Mouse (Mus musculus): ENCODE data around the gene Prdm2. TPM values are rescaled to one million over a fixed set of nuclear protein-coding genes. Genes with fewer than 3 reads are reported as not detected.

The Prdm2 gene
- polyA plus RNA-seq, 1 experiment = 28.6 TPM

DNA sequence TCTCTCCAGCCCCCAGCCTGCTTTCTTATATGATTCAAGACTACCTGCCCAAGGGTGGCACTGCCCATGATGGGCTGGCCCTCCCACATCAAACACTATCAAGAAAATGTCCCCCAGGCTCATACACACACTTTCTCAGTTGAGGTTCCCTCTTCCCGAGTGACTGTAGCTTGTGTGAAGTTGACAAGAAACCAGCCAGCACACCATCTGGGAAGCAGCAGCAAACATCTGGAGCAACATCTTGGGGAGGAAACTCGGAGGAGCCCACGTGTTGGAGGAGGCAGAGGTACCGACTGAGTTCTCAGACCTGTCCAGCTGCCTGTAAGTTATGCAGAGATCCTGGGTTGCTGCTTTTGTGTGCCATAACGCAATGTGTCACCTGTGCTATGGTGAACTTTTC is 108.1 kb downstream of the Prdm2 start:
- no peak for TF ChIP-seq POLR2A (IDR thresholded peaks at IDR 0.05; ENCODE audit: low read depth, low read length)
- no peak for TF ChIP-seq CTCF (IDR thresholded peaks at IDR 0.05; ENCODE audit: borderline replicate concordance, insufficient read depth, low read length)
- Histone ChIP-seq H3K4me3 (ENCODE audit: insufficient read depth, low read length) (no peak overlapping the region), H3K27ac (ENCODE audit: insufficient read depth, low read length) (no peak overlapping the region), H3K4me1 (ENCODE audit: control insufficient read depth, insufficient read depth, low read length) (no peaks in the 10 kb centered on the region; the same call in 1 of the 2 replicates)

DNA sequence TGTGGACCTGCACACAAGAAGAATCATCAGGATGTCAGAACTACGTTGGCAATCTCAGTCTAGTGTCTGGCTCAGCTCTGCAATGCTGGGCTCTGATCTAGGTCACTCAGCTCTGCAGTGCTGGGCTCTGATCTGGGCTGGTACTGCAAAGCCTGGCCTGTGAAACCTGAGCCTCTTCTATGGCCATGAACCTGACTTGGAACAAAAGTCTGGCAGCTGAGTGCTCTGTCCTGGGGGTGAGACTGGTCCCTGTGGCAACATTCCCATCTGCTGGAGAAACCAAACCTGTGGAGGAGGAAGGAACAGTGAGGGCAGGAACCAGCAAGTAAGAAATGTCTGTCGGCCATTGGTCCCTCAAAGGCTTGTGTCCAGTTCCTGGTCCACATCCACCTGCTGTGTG is 109.0 kb downstream of the Prdm2 start:
- Histone ChIP-seq H3K4me3 (ENCODE audit: insufficient read depth, low read length) (no peak overlapping the region), H3K4me1 (ENCODE audit: control insufficient read depth, insufficient read depth, low read length) (no peaks in the 10 kb centered on the region; the same call in 1 of the 2 replicates), H3K27ac (ENCODE audit: insufficient read depth, low read length) (no peak overlapping the region)
- no peak for TF ChIP-seq POLR2A (IDR thresholded peaks at IDR 0.05; ENCODE audit: low read depth, low read length)
- no peak for TF ChIP-seq CTCF (IDR thresholded peaks at IDR 0.05; ENCODE audit: borderline replicate concordance, insufficient read depth, low read length)

DNA sequence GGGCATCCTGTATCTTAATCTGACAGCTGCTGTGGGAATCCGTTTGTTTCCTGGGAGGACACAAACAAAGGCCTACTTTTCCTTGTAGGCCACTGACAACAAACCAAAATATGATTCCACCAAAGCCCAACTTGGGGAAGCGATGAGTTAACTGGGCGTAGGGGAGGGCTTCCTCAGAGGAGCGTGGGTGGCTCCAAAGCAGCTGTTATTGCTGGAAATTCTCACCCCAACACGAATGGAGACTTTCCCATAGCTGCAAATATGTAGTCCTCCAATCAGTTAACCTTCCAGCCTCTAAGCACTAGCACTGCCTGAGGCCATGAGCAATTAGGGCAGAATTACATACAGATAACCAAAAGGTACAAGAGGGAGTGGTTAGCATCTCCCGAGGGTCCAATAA is 112.6 kb downstream of the Prdm2 start:
- no peak for TF ChIP-seq CTCF (IDR thresholded peaks at IDR 0.05; ENCODE audit: borderline replicate concordance, insufficient read depth, low read length)
- TF ChIP-seq POLR2A (IDR thresholded peaks at IDR 0.05; ENCODE audit: low read depth, low read length) = no peak
- no peaks in the 10 kb centered on the region; the same call in 1 of the 2 replicates for H3K4me1 ChIP-seq (ENCODE audit: control insufficient read depth, insufficient read depth, low read length)
- H3K4me3 ChIP-seq (ENCODE audit: insufficient read depth, low read length) = no peak overlapping the region
- no peak overlapping the region for H3K27ac ChIP-seq (ENCODE audit: insufficient read depth, low read length)

DNA sequence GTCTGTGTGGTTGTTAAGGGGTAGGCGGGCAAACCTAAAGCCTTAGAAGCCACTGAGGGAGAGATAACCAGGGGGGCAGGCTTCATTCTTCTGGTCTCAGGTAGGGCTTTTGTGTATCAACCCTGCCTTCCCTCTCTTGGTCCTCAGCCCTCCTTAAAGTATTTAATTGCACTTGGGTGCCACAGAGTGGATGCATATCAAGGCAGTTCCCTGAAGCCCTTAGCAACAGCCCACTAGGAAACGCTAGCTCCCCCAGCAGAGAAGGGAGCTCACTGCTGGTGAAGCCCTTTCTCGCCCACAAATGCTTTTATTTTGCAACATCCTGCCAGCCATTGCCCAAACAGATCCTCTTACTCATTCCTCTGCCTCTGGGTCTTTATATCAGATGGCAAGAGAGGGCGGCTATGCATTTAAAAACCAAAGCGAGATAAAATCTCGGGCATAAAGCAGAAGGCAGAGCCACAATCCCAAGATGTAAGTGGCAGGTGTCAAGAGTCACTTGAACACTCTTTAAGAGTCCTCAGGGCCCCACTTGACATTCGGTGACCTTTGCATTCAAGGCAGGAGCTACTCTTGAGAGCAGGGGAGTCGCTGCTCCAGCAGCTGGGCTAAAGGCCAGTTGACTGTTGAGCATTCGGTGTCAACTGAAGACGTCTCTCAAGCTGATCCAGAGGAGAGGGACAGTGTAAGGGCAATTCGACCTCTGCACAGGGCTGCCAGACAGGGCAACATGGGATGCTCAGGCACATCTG is 113.3 kb downstream of the Prdm2 start:
- Histone ChIP-seq H3K27ac (ENCODE audit: insufficient read depth, low read length) (no peak overlapping the region), H3K4me1 (ENCODE audit: control insufficient read depth, insufficient read depth, low read length) (no peaks in the 10 kb centered on the region; the same call in 1 of the 2 replicates), H3K4me3 (ENCODE audit: insufficient read depth, low read length) (no peak overlapping the region)
- no peak for TF ChIP-seq CTCF (IDR thresholded peaks at IDR 0.05; ENCODE audit: borderline replicate concordance, insufficient read depth, low read length)
- no peak for TF ChIP-seq POLR2A (IDR thresholded peaks at IDR 0.05; ENCODE audit: low read depth, low read length)

DNA sequence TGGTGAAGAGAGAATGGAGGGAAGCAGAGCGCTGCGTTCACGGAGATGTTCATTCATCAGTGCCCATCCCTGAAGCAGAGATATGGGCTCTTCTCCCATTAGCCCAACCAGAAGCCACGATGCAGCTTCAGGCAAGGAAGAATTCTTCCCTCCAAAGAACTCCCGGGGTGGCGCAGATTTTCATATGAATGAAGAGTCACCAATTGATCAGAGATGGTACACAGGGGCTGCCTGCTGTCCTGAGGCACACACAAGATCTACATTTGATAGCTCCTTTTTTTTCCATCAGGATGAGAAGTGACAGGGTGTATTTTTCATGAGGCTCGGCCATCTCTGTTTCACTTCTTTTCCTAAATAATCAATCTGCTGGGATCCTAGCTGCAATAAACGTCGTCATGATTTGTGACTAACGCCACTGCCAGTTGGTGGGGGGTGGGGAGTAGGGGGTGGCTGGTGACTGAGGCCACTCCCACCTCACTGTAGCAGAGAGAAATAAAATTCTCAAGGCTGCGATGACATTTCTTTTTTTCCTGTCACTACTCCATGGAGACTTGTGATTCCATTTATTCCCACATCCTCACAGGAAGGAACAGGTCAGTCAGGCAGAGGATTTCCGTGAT is 120.6 kb downstream of the Prdm2 start:
- Histone ChIP-seq H3K4me3 (ENCODE audit: insufficient read depth, low read length) (no peak overlapping the region), H3K27ac (ENCODE audit: insufficient read depth, low read length) (no peak overlapping the region), H3K4me1 (ENCODE audit: control insufficient read depth, insufficient read depth, low read length) (no peaks in the 10 kb centered on the region)
- TF ChIP-seq POLR2A (IDR thresholded peaks at IDR 0.05; ENCODE audit: low read depth, low read length) = no peak
- no peak for TF ChIP-seq CTCF (IDR thresholded peaks at IDR 0.05; ENCODE audit: borderline replicate concordance, insufficient read depth, low read length)

DNA sequence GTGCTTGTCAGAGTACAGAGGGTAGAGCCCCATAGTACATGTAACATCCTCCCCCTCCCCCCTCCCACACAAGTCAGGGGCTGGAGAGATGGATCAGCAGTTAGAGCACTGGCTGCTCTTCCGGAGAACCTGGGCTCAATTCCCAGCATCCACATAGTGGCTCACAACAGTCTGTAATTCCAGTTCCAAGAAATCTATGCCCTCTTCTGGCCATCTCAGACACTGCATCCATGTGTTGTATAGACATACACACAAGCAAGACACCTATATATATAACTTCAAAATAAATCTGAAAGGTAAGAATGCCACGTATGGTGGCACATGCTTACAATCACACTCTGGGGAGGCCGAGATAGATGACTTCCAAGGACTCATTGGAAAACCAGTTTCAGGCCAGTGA is 122.2 kb downstream of the Prdm2 start:
- no peak overlapping the region for H3K4me3 ChIP-seq (ENCODE audit: insufficient read depth, low read length)
- TF ChIP-seq POLR2A (IDR thresholded peaks at IDR 0.05; ENCODE audit: low read depth, low read length) = no peak

DNA sequence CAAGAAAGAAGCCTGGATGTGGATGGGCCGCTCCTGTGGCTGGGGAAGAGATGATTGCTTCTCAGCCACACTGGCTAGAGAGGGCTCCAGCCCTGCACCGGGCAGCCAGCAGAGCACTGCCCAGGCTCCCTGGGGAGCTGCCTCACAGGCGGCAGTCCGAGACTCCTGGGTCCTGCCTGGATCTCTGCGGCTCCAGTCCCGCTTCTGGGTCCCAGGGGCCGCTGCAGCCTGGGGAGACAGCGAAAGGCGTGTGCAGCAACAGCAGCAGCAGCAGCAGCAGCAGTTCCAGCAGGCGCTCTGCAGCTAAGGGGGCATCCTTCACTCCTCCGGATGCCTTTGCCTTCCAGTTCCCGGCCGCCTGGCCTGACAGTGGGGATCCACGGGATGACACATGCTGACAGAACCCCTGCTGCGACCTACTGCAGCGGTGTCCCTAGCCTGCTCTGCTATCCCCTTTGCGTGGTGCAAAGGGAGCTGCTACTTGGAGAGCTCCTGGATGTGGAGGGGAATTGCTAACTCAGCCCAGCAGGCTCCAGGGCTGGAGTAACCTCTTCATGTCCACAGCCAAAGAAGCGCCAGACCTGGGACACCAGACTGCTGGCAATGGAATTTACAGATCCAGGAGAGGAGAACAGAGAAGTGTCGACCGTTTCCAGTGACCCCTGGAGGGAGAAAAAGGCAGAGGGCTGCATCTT is 138.6 kb downstream of the Prdm2 start:
- H3K4me3 ChIP-seq (ENCODE audit: insufficient read depth, low read length) = no peak overlapping the region
- H3K27ac ChIP-seq (ENCODE audit: insufficient read depth, low read length) = no peak overlapping the region

More for the DNA sequence above, 122.2 kb downstream of the Prdm2 start:
- Histone ChIP-seq H3K27ac (ENCODE audit: insufficient read depth, low read length) (no peak overlapping the region), H3K4me1 (ENCODE audit: control insufficient read depth, insufficient read depth, low read length) (no peaks in the 10 kb centered on the region)

DNA sequence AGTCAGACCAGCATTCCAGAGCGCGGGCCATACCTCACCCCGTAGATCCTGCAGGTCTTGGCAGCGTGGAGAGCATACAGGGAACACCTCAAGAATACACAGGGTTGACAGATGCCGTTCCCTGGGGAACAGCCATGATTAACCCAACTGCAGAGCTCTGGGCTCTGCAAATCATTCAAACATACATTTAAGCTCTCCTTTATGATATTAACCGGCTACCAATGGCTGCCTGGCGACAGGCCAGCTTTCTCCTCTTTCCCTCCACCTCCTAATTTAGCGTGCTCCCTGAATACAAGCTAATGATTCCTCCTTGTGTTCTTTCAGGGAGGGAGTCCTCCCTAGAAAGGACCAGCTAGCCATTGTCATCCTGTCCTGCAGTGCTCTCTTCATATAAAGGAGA is 141.0 kb downstream of the Prdm2 start:
- Histone ChIP-seq H3K27ac (ENCODE audit: insufficient read depth, low read length) (no peak overlapping the region), H3K4me3 (ENCODE audit: insufficient read depth, low read length) (no peak overlapping the region), H3K4me1 (ENCODE audit: control insufficient read depth, insufficient read depth, low read length) (no peaks in the 10 kb centered on the region)
- TF ChIP-seq CTCF (IDR thresholded peaks at IDR 0.05; ENCODE audit: borderline replicate concordance, insufficient read depth, low read length) = no peak
- no peak for TF ChIP-seq POLR2A (IDR thresholded peaks at IDR 0.05; ENCODE audit: low read depth, low read length)

More for the DNA sequence above, 138.6 kb downstream of the Prdm2 start:
- TF ChIP-seq POLR2A (IDR thresholded peaks at IDR 0.05; ENCODE audit: low read depth, low read length) (no peak), CTCF (IDR thresholded peaks at IDR 0.05; ENCODE audit: borderline replicate concordance, insufficient read depth, low read length) (no peak)
- H3K4me1 ChIP-seq (ENCODE audit: control insufficient read depth, insufficient read depth, low read length) = no peaks in the 10 kb centered on the region

DNA sequence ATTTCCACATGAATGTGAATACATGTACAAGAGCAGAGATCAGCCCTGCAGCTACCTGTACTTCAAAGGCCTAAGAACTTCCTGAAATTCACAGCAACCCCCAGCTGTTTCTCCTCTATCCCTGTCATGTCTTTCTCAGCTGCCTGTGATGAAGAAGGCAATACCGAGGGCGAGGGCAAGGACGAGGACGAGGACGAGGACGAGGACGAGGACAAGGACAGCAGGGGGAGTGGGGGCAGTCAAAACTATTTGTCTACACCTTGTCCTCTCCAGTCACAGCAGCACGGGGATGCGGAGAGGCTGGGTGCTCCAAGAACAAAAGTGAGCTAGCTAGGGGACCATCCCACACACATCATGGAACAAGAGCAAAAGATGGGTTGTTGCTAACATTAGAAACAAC is 145.8 kb downstream of the Prdm2 start:
- TF ChIP-seq POLR2A (IDR thresholded peaks at IDR 0.05; ENCODE audit: low read depth, low read length) (no peak), CTCF (IDR thresholded peaks at IDR 0.05; ENCODE audit: borderline replicate concordance, insufficient read depth, low read length) (no peak)
- Histone ChIP-seq H3K4me3 (ENCODE audit: insufficient read depth, low read length) (no peak overlapping the region), H3K4me1 (ENCODE audit: control insufficient read depth, insufficient read depth, low read length) (no peaks in the 10 kb centered on the region), H3K27ac (ENCODE audit: insufficient read depth, low read length) (no peak overlapping the region)

Data from embryonic fibroblast, embryonic 13.5 days (primary cell).